Mouse (Mus musculus): Measurements from ENCODE around the gene Olfr76.
"Not testable (repeated sequence)": the region's sequence is repeated elsewhere in the genome, so short reads cannot be mapped to it uniquely, and the experiment has no call there.

Gene Olfr76

GRCm38 (mm10) chr19:12123103-12123502 lies at the start of gene Olfr76:
TSS of gene Olfr76 (minus strand) at chr19:12123203.
- no peak for DNase-seq (ENCODE audit: extremely low spot score, low spot score)

- DNase-seq (ENCODE audit: extremely low spot score, low spot score) = not testable (repeated sequence)
Observed at GRCm38 (mm10) chr19:12170062-12170599, 47.1 kb upstream of the Olfr76 start, which contains the start of gene Olfr1555-ps1. TSS of gene Olfr1555-ps1 (minus strand) at chr19:12170112.

GRCm38 (mm10) chr19:12145452-12145851 lies 22.4 kb upstream of the Olfr76 start:
- DNase-seq (ENCODE audit: extremely low spot score, low spot score) = no peak

- no peak for DNase-seq (ENCODE audit: extremely low spot score, low spot score)
Observed at GRCm38 (mm10) chr19:12143356-12143755, 20.4 kb upstream of the Olfr76 start.

GRCm38 (mm10) chr19:12134289-12134688 lies 11.3 kb upstream of the Olfr76 start:
- no peak for DNase-seq (ENCODE audit: extremely low spot score, low spot score)

GRCm38 (mm10) chr19:12116464-12116863 lies 6.5 kb downstream of the Olfr76 start:
- DNase-seq (ENCODE audit: extremely low spot score, low spot score) = no peak

GRCm38 (mm10) chr19:12115797-12116196 lies 7.2 kb downstream of the Olfr76 start, which contains the start of gene Olfr1428:
TSS of gene Olfr1428 (minus strand) at chr19:12115897.
- DNase-seq (ENCODE audit: extremely low spot score, low spot score) = no peak

GRCm38 (mm10) chr19:12113807-12114206 lies 9.2 kb downstream of the Olfr76 start:
- no peak for DNase-seq (ENCODE audit: extremely low spot score, low spot score)

- no peak for DNase-seq (ENCODE audit: extremely low spot score, low spot score)
Observed at GRCm38 (mm10) chr19:12104541-12104940, 18.5 kb downstream of the Olfr76 start.

- DNase-seq (ENCODE audit: extremely low spot score, low spot score) = no peak
Observed at GRCm38 (mm10) chr19:12103234-12103633, 19.8 kb downstream of the Olfr76 start, which contains the start of gene Olfr1427. TSS of gene Olfr1427 (minus strand) at chr19:12103334.

GRCm38 (mm10) chr19:12091913-12092312 lies 31.1 kb downstream of the Olfr76 start, which contains the start of gene Olfr1426:
TSS of gene Olfr1426 (minus strand) at chr19:12092013.
- DNase-seq (ENCODE audit: extremely low spot score, low spot score) = no peak

GRCm38 (mm10) chr19:12077631-12078030 lies 45.4 kb downstream of the Olfr76 start, which contains the start of gene Olfr1425:
TSS of gene Olfr1425 (minus strand) at chr19:12077731.
- not testable (repeated sequence) for DNase-seq (ENCODE audit: extremely low spot score, low spot score)

GRCm38 (mm10) chr19:12069546-12069945 lies 53.5 kb downstream of the Olfr76 start:
- DNase-seq (ENCODE audit: extremely low spot score, low spot score) = not testable (repeated sequence)
